Mouse (Mus musculus) neutrophil, adult 5-6 weeks (primary cell): ENCODE results near the gene Nedd4. TPM values are rescaled to one million over a fixed set of nuclear protein-coding genes. Genes with fewer than 3 reads are reported as not detected.
"Not testable (repeated sequence)": the region's sequence is repeated elsewhere in the genome, so short reads cannot be mapped to it uniquely, and the experiment has no call there.

Experiments
- ATAC-seq: fragments of 151-379, 151-347 bp; 2 replicates; pipeline ENCODE4 v1.8.0; 2017; ENCODE audit warnings: mild to moderate bottlenecking, moderate TSS enrichment; ENCODE audit not compliant: insufficient number of reproducible peaks, poor library complexity, low FRiP score, severe bottlenecking; ENCODE audit errors: extremely low read depth
- total RNA-seq: library from RNA; stranded (forward); fragments of 200-1000 nt; gene quantifications from 2 replicates; pipeline ENCODE4 v1.2.3, GENCODE M21; 2017

Gene Nedd4
- 26.4 and 36.0 TPM in 2 replicates for total RNA-seq

DNA sequence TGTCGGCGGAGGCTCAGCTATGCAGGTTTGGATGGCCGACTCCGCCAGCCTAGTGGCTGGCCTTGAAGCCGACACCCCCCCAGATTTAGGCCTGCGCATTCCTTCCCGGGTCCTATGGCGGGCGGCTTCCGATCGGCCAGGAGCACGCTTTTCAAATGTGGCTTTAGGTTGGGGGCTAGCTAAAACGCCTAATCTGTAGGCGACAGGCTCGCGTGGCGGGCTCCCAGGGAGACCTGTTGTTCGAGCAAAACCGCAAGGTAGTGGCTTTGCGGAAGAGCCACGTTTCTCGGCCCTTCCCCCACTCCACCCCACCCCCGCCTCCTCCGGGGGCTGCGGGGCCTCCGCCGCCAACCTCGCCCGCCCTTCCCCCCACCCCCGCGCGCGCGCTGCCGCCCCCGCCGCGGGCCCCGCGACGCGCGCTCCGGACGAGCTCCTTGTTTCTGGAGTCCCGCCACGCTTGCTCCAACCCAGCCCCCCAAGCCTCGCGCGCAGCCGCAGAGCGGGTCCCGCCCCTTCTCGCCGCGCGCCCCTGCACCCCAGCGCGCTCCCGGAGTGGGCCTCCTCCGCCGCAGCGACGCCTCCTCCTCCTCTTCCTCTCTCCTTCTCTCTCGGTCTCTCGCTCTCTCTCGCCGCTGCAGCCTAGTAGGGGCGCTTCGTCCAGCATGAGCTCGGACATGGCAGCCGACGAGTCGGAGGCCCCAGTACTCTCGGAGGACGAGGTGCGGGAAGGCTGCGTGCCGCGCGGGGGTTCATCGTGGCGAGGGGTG lies at the start of gene Nedd4:
Gene Nedd4, plus strand, starts transcription at position 452 of the 767 bp plus-strand sequence.
- ATAC-seq = peak; percentile 20; the same call in 1 of the 2 replicates

DNA sequence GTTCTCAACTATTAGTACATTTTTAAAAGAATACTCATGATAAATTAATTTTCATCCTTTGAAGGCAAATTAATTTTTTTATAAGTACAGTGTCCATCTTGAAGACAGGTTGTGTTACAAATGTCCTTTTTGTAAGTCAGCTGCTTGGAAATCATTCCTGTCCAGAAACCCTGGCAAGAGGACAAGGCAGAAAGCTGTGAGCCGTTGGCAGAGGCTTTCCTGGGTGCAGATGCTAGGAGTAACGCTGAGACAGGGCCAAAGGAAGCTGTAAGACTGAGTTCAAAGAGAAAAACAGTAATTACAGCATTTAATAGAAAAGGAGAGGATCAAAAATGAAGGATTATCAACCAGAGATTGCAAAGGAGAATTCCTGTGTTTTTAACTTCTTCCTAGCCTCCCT lies 48.3 kb upstream of the Nedd4 start:
- no peak for ATAC-seq

DNA sequence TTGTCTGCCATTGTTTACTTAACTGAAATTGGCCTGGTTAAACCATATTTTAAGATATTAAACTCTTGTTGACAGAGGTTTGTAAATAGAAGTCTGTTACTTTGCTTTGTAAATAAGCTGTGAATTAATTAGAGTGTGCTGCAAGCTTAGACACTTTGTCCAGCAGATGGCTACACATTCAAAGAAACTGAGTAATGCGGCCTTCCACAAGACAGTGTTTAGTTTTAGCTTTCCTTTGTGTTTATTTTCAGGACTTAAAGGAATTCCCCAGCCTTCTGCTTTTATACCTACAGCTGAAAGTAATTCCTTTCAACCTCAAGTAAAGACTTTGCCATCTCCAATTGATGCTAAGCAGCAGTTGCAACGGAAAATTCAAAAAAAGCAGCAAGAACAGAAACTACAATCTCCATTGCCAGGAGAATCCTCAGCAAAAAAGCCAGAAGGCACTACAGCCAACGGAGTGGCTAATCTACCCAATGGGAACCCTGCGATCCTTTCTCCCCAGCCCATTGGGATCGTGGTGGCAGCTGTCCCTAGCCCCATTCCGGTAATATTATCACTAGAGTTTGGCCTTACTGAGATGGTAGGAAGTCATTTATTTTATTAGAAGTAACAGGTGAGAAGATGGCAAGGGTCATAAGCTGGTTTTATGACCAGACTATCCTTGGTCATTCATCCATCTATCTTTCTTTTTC lies 47.2 kb upstream of the Nedd4 start:
- no peak for ATAC-seq

- ATAC-seq = no peak
Observed at GRCm38 (mm10) chr9:72618037-72618436, 44.1 kb upstream of the Nedd4 start.

GRCm38 (mm10) chr9:72623605-72624004 lies 38.5 kb upstream of the Nedd4 start:
- no peak for ATAC-seq

DNA sequence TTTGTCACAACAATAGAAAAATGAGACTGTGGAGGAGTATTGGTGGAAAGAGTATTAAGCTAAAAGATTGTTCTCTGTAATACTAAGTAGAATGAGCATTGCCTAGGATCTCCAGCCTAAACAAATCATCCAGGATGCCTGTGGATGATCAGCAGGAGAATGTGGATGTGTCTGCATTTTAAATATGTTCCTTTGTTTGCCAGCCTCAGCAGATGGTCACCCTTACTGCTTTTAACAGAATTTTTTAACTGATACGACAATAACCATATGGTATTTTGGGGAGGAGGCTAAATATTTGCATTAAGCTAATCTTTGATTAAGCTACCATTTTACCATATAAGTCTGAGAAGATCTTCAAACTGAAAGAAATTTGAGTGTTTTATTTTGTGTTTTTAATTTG lies 34.5 kb upstream of the Nedd4 start:
- ATAC-seq = no peak

DNA sequence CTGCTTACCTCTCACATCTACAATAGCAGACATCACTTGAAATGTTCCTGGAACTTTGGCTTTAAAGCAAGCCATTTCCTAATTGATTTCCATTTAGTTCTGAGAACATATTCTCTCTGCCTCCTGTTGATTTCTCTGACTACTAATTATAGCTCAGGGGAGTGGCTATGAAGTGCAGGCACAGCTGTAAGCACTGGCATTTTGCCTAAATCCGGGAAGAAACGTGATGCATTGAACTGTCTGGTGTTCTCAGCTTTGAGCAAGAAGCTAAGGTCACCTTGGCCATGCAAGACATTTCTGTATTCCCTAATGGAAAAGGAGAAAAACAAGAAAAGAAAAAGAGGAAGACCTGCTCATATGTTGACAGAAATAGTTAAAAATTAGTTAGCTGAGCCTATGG lies 33.6 kb upstream of the Nedd4 start:
- no peak for ATAC-seq

DNA sequence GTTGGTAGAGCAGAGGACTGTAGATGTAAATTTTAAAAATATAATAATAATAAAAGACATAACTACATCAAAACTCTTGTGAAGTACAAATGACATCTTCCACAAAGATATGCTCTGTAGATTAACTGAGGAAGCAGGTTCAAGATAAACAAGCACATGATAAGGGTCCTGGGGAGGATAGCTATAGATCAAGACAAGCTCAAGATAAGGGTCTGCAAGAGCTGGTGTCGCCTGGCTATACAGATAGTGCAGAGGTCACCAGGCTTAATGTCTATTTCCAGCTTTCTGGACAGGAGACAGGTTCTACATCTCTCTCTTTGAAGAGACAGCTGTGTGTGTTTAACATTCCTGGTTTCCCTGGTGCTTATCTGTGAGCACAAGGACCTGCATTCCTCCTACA lies 29.9 kb upstream of the Nedd4 start:
- ATAC-seq = no peak

- ATAC-seq = peak; percentile 74
Observed at GRCm38 (mm10) chr9:72635134-72635533, 27.0 kb upstream of the Nedd4 start.

GRCm38 (mm10) chr9:72636547-72636946 lies 25.6 kb upstream of the Nedd4 start:
- no peak for ATAC-seq

DNA sequence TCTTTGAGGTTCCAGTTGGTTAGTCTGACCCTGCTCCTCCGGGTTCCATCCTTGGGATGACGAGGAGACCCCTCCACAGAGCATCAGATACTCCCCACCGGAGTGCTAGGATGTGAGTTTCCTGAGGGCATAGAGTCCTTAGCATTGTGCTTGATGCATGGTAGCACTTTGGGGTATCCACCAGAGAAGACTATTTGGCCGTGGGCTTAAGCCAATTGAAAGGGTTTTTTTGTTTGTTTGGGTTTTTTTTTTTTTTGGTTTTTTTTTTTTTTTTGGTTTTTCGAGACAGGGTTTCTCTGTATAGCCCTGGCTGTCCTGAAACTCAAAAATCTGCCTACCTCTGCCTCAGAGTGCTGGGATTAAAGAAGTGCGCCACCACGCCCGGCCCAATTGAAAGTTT lies 24.9 kb upstream of the Nedd4 start:
- no peak for ATAC-seq

- ATAC-seq = no peak
Observed at GRCm38 (mm10) chr9:72638951-72639842, 22.9 kb upstream of the Nedd4 start.

DNA sequence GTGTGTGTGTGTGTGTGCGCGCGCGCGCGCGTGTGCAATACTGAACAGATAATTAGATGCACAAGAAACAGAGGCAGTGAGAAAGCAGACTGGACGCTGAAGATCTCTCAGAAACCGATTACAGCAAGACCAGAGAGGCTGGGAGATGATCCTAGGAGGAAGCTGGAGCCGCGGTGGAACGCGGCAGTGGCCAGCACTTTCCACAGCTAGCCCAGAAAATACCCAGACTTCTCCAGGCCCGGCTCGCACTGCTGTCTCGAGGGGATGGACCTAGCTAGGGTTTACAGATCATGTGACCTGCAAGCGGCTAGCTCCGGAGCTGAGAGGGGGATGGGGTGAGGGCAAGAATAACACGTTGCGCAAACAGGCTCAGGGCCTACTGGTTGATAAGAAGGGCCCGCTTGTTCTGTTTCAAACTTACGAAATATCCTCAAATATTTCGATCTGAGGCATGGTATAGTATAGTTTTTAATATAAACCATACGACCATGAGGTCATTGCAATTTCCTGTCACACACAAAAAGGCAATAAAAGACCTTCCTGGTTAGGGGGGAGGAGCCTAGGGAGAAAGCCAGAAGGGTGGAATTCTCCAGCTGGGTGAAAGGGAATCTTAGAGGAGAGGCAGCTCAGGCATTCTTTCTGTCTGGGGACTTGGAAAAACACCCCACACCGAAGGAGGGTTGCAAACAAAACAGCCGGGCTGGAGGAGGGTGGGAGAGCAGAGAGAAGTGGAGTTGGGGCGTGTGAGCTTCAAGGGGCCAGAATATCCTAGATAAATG lies 22.1 kb upstream of the Nedd4 start:
- ATAC-seq = peak; percentile 51

- no peak for ATAC-seq
Observed at GRCm38 (mm10) chr9:72640642-72641041, 21.5 kb upstream of the Nedd4 start.

- ATAC-seq = no peak
Observed at GRCm38 (mm10) chr9:72641093-72641680, 21.0 kb upstream of the Nedd4 start.

DNA sequence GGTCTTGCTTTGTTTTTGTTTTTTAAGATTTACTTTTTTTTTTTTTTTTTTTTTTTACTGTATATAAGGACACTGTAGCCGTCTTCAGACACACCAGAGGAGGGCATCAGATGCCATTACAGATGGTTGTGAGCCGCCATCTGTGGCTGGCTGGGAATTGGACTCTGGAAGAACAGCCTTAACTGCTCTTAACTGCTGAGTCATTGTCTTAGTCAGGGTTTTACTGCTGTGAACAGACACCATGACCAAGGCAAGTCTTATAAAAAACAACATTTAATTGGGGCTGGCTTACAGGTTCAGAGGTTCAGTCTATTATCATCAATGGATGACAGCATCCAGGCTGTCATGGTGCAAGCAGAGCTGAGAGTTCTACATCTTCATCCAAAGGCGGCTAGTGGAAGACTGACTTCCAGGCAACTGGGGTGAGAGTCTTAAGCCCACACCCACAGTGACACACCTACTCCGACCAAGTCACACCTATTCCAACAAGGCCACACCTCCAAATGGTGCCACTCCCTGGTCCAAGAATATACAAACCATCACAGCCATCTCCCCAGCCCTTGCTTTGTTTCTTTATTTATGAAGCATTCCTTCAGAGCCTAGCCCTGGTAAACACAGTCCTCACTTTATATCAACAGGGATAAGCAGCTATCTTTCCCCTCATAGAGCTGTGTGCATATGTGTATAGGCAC lies 19.2 kb upstream of the Nedd4 start:
- not testable (repeated sequence) for ATAC-seq

DNA sequence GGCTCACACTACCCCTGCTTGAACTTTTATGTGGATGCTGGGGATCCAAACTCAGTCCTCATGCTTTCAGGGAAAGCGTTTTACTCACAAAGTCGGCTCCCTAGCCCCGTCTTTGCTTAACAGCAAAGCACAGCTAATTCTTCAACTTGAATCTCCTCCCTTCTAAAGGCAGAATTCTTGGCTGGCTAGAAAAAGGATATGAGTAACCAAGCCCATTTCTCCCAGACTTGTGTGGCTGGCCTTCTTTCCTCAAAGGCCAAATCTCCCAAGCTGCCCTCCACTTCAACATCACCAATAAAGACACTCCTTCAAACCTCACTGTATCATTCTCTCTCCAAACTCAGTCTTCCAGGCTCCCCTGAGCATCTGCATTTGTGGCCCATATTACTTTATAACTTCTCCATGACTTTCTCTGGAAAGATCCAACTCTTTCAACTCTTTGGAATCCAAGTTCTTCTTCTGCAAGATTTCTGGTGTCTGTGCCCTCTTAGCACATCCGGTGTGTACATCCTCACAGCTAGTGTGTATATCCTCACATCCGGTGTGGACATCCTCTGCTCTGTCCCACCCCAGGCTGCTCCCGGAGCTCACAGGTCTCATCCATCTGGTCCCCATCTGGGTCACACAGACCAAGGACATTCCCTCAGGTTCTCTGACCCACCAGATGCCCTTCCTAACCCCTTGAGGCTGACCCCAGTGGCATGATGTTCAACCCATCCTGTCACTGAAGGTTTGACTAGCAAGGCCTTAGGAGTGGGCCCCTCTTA lies 18.3 kb upstream of the Nedd4 start:
- ATAC-seq = no peak
